Mouse (Mus musculus) ES-E14 (cell line): Measurements from ENCODE around the gene Clrn3. TPM values are rescaled to one million over a fixed set of nuclear protein-coding genes. Genes with fewer than 3 reads are reported as not detected.

Experiments
- DNase-seq: peaks from one replicate; pipeline ENCODE4 v3.0.0-alpha.2; 2013; ENCODE audit warnings: low read depth, low spot score
- H3K27ac ChIP-seq: 2 replicates; pipeline ENCODE4 v1.5.1; 2012; ENCODE audit warnings: low read depth, mild to moderate bottlenecking, low read length, moderate library complexity, mixed read lengths; ENCODE audit not compliant: poor library complexity, insufficient read depth, severe bottlenecking
- H3K36me3 ChIP-seq: 2 replicates; pipeline ENCODE4 v1.6.1; 2012; ENCODE audit warnings: mild to moderate bottlenecking, low read length, moderate library complexity, mixed read lengths; ENCODE audit not compliant: control insufficient read depth, poor library complexity, insufficient read depth, severe bottlenecking
- H3K4me1 ChIP-seq, 2 experiments: fragments of 150-350 bp in 1 of 2; sonication (generic) in 1 of 2; 2 replicates each; pipeline ENCODE4 v1.6.1; 2012; ENCODE audit warnings: low read length in 2 of 2, mild to moderate bottlenecking in 1 of 2, mixed read lengths in 1 of 2; ENCODE audit not compliant: control insufficient read depth in 2 of 2, insufficient read depth in 2 of 2, poor library complexity in 1 of 2
- H3K4me3 ChIP-seq, 2 experiments: fragments of 150-350 bp in 1 of 2; sonication (generic) in 1 of 2; 2 replicates each; pipeline ENCODE4 v1.5.1; 2012; ENCODE audit warnings: low read length in 2 of 2, low read depth in 1 of 2, mild to moderate bottlenecking in 1 of 2, mixed read lengths in 1 of 2; ENCODE audit not compliant: insufficient read depth in 1 of 2, poor library complexity in 1 of 2, severe bottlenecking in 1 of 2
- H3K9ac ChIP-seq: 2 replicates; pipeline ENCODE4 v1.6.1; 2012; ENCODE audit warnings: low read depth, mild to moderate bottlenecking, low read length, mixed read lengths; ENCODE audit not compliant: poor library complexity, insufficient read depth, severe bottlenecking
- H3K9me3 ChIP-seq: fragments of 150-350 bp; sonication (generic); 2 replicates; pipeline ENCODE4 v1.6.1; 2012; ENCODE audit warnings: low read depth, mild to moderate bottlenecking, low read length; ENCODE audit not compliant: control insufficient read depth, insufficient read depth
- CHD2 ChIP-seq: IDR thresholded peaks from 2 replicates; pipeline ENCODE4 v1.6.1; 2014; ENCODE audit warnings: mild to moderate bottlenecking, low read depth, low read length, inconsistent platforms
- HCFC1 ChIP-seq: IDR thresholded peaks from 2 replicates; pipeline ENCODE4 v1.6.1; 2012; ENCODE audit warnings: low read length, inconsistent platforms, borderline replicate concordance; ENCODE audit not compliant: insufficient read depth
- MAFK ChIP-seq: IDR thresholded peaks from 2 replicates; pipeline ENCODE4 v1.6.1; 2014; ENCODE audit warnings: mild to moderate bottlenecking, low read depth, low read length, inconsistent platforms; ENCODE audit not compliant: insufficient read depth
- ZC3H11A ChIP-seq: IDR thresholded peaks from 2 replicates; pipeline ENCODE4 v1.6.1; 2012; ENCODE audit warnings: low read depth, mild to moderate bottlenecking, inconsistent platforms, low read length, borderline replicate concordance
- ZNF384 ChIP-seq: IDR thresholded peaks from 2 replicates; pipeline ENCODE4 v1.6.1; 2012; ENCODE audit warnings: low read depth, low read length, inconsistent platforms
- in situ Hi-C, 2 experiments: fragments of 600-800 bp; cut with MboI; formaldehyde crosslinking; loops; one replicate each; pipeline ENCODE4 v1.15.1; 2025; ENCODE audit warnings: low sequenced_read_pairs in 2 of 2, inconsistent platforms in 1 of 2; ENCODE audit not compliant: unreplicated experiment in 2 of 2
- total RNA-seq: library from RNA; depleted of rRNA; stranded (reverse); fragments of 300-350 nt; gene quantifications from 2 replicates; pipeline ENCODE4 v1.2.3, GENCODE M21; 2012

Clrn3 gene
- total RNA-seq, 1 experiment = not detected

DNA sequence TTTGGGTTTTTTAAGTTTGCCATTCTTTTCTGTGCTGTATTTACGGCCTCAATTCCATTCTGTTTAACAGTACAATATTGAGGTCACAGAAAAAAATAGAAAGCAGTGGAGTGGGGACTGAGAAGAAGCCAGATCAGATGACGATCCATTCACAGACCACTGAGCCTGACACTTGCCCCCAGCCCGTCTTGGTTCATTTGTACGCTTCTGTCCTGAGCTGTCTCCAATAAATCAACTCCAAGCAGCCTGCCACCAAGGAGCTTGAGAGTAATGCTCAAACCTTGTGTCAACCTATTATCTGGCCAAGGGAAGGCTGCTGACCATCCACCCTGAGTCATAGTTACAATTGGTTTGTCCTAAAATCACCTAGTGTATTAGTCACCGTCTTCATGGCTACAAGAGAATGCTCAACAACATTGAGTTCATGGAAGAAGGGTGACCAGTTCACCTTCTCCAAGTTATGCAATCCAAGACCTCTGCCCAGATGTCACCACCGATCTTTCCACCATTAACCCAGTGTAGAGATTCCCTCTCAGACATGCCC lies 4.0 kb downstream of the Clrn3 start:
- Histone ChIP-seq H3K4me3 (no peak overlapping the region), H3K27ac (no peak overlapping the region), H3K4me1 (no peaks in the 10 kb centered on the region), H3K36me3 (no peaks in the 10 kb centered on the region), H3K9me3 (no peaks in the 10 kb centered on the region), H3K9ac (no peak overlapping the region)
- TF ChIP-seq CHD2 = no peak
- no peak for TF ChIP-seq HCFC1
- TF ChIP-seq MAFK = no peak
- in situ Hi-C loops = no loop called here
- no peak for DNase-seq

GRCm38 (mm10) chr7:135523981-135524380 lies 4.5 kb downstream of the Clrn3 start:
- Histone ChIP-seq H3K4me3 (no peak overlapping the region), H3K36me3 (no peaks in the 10 kb centered on the region), H3K27ac (no peak overlapping the region), H3K9ac (no peak overlapping the region), H3K4me1 (no peaks in the 10 kb centered on the region), H3K9me3 (no peaks in the 10 kb centered on the region)
- in situ Hi-C loops = no loop called here
- DNase-seq = no peak
- no peak for TF ChIP-seq HCFC1
- no peak for TF ChIP-seq ZNF384
- no peak for TF ChIP-seq MAFK
- no peak for TF ChIP-seq CHD2
- TF ChIP-seq ZC3H11A = no peak

- Histone ChIP-seq H3K36me3 (no peaks in the 10 kb centered on the region), H3K4me1 (no peaks in the 10 kb centered on the region), H3K4me3 (no peak overlapping the region), H3K9me3 (no peaks in the 10 kb centered on the region), H3K9ac (no peak overlapping the region), H3K27ac (no peak overlapping the region)
- DNase-seq = no peak
- in situ Hi-C loops = no loop called here
- TF ChIP-seq HCFC1 = no peak
- TF ChIP-seq MAFK = no peak
- no peak for TF ChIP-seq ZC3H11A
- no peak for TF ChIP-seq ZNF384
- no peak for TF ChIP-seq CHD2
Observed at GRCm38 (mm10) chr7:135521755-135522512, 6.5 kb downstream of the Clrn3 start.

- Histone ChIP-seq H3K4me1 (no peaks in the 10 kb centered on the region), H3K27ac (no peak overlapping the region), H3K36me3 (no peaks in the 10 kb centered on the region), H3K9me3 (no peaks in the 10 kb centered on the region), H3K4me3 (no peak overlapping the region), H3K9ac (no peak overlapping the region)
- DNase-seq = no peak
- TF ChIP-seq ZC3H11A = no peak
- no peak for TF ChIP-seq MAFK
- no peak for TF ChIP-seq CHD2
- TF ChIP-seq ZNF384 = no peak
- TF ChIP-seq HCFC1 = no peak
- in situ Hi-C loops = no loop called here
Observed at GRCm38 (mm10) chr7:135520241-135520640, 8.2 kb downstream of the Clrn3 start.
